Mouse (Mus musculus) CH12.LX (cell line): Measurements from ENCODE around the gene Apbb1ip. TPM values are rescaled to one million over a fixed set of nuclear protein-coding genes. Genes with fewer than 3 reads are reported as not detected.

Experiments
- DNase-seq: peaks from one replicate; pipeline ENCODE4 v3.0.0-alpha.2; 2013; ENCODE audit errors: extremely low read depth
- H3K27ac ChIP-seq: 2 replicates; pipeline ENCODE4 v1.5.1; 2012; ENCODE audit warnings: low read depth, mild to moderate bottlenecking, control low read depth, moderate library complexity; ENCODE audit not compliant: insufficient read depth
- H3K27me3 ChIP-seq: replicated peaks from 2 replicates; pipeline ENCODE3; 2012; ENCODE audit warnings: inconsistent platforms
- H3K36me3 ChIP-seq, 2 experiments: replicated peaks in 1 of 2; 2 replicates each; pipeline versions ENCODE3 to v1.6.1; 2012; ENCODE audit warnings: inconsistent platforms in 1 of 2, low read length in 1 of 2, mild to moderate bottlenecking in 1 of 2, mixed read lengths in 1 of 2, moderate library complexity in 1 of 2; ENCODE audit not compliant: control insufficient read depth in 1 of 2, insufficient read depth in 1 of 2
- H3K4me1 ChIP-seq, 2 experiments: 2 replicates each; pipeline ENCODE4 v1.6.1; 2012; ENCODE audit warnings: inconsistent platforms in 1 of 2, moderate library complexity in 1 of 2; ENCODE audit not compliant: insufficient read depth in 2 of 2, control insufficient read depth in 1 of 2
- H3K4me2 ChIP-seq: 2 replicates; pipeline ENCODE4 v1.6.1; 2012; ENCODE audit warnings: low read depth, mild to moderate bottlenecking, control low read depth; ENCODE audit not compliant: poor library complexity, insufficient read depth, severe bottlenecking
- H3K4me3 ChIP-seq, 3 experiments: fragments of 150-350 bp in 1 of 3; sonication (generic) in 1 of 3; replicated peaks in 1 of 3; 2 replicates each; pipeline versions ENCODE3 to v1.5.1; 2011 to 2012; ENCODE audit warnings: low read depth in 2 of 3, low read length in 2 of 3, mild to moderate bottlenecking in 2 of 3, moderate library complexity in 2 of 3, control low read depth in 1 of 3, improper control_type of control experiment in 1 of 3, inconsistent platforms in 1 of 3, mixed read lengths in 1 of 3; ENCODE audit not compliant: poor library complexity in 1 of 3
- H3K79me2 ChIP-seq: replicated peaks from 2 replicates; pipeline ENCODE4 v1.6.1; 2012; ENCODE audit warnings: mild to moderate bottlenecking, moderate library complexity; ENCODE audit not compliant: control insufficient read depth, poor library complexity, insufficient read depth, severe bottlenecking; ENCODE audit errors: extremely low read depth
- H3K9ac ChIP-seq: 2 replicates; pipeline ENCODE4 v1.6.1; 2012; ENCODE audit warnings: low read depth, mild to moderate bottlenecking, control low read depth, moderate library complexity; ENCODE audit not compliant: insufficient read depth
- H3K9me3 ChIP-seq: replicated peaks from 2 replicates; pipeline ENCODE3; 2012; ENCODE audit warnings: low read length, inconsistent platforms, mixed read lengths
- CHD2 ChIP-seq: IDR thresholded peaks from 2 replicates; pipeline ENCODE4 v1.6.1; 2011; ENCODE audit warnings: low read length, improper control_type of control experiment
- CTCF ChIP-seq, 2 experiments: IDR thresholded peaks in 1 of 2; conservative IDR thresholded peaks in 1 of 2; 2 replicates each; pipeline ENCODE4 v1.5.1; 2011 to 2012; ENCODE audit warnings: low read depth in 2 of 2, low read length in 2 of 2, improper control_type of control experiment in 1 of 2, inconsistent platforms in 1 of 2, mild to moderate bottlenecking in 1 of 2, moderate library complexity in 1 of 2
- E2F4 ChIP-seq: IDR thresholded peaks from 2 replicates; pipeline ENCODE4 v1.6.1; 2011; ENCODE audit warnings: low read depth, low read length, improper control_type of control experiment; ENCODE audit not compliant: insufficient replicate concordance
- ELF1 ChIP-seq: IDR thresholded peaks from 2 replicates; pipeline ENCODE4 v1.6.1; 2014; ENCODE audit warnings: low read depth, mild to moderate bottlenecking, inconsistent platforms, low read length, improper control_type of control experiment
- EP300 ChIP-seq: IDR thresholded peaks from 2 replicates; pipeline ENCODE4 v1.6.1; 2011; ENCODE audit warnings: low read length, improper control_type of control experiment
- ETS1 ChIP-seq: conservative IDR thresholded peaks from 2 replicates; pipeline ENCODE4 v1.6.1; 2012; ENCODE audit warnings: low read depth, mild to moderate bottlenecking, inconsistent platforms, low read length, improper control_type of control experiment, moderate library complexity
- HCFC1 ChIP-seq: IDR thresholded peaks from 2 replicates; pipeline ENCODE4 v1.6.1; 2012; ENCODE audit warnings: low read depth, mild to moderate bottlenecking, inconsistent platforms, low read length, improper control_type of control experiment
- IRF4 ChIP-seq: IDR thresholded peaks from 2 replicates; pipeline ENCODE4 v1.6.1; 2014; ENCODE audit warnings: low read depth, mild to moderate bottlenecking, inconsistent platforms, low read length, improper control_type of control experiment
- JUN ChIP-seq: IDR thresholded peaks from 2 replicates; pipeline ENCODE4 v1.6.1; 2011; ENCODE audit warnings: low read depth, mild to moderate bottlenecking, low read length, improper control_type of control experiment, moderate library complexity; ENCODE audit not compliant: insufficient read depth
- JUND ChIP-seq: conservative IDR thresholded peaks from 2 replicates; pipeline ENCODE4 v1.6.1; 2011; ENCODE audit warnings: low read depth, low read length, improper control_type of control experiment
- KAT2A ChIP-seq: IDR thresholded peaks from 2 replicates; pipeline ENCODE4 v1.6.1; 2012; ENCODE audit warnings: low read length, improper control_type of control experiment, inconsistent platforms; ENCODE audit not compliant: insufficient replicate concordance
- MAFK ChIP-seq: IDR thresholded peaks from 2 replicates; pipeline ENCODE4 v1.6.1; 2011; ENCODE audit warnings: low read length, improper control_type of control experiment; ENCODE audit not compliant: insufficient replicate concordance
- MAX ChIP-seq: IDR thresholded peaks from 2 replicates; pipeline ENCODE4 v1.6.1; 2011; ENCODE audit warnings: low read length, improper control_type of control experiment
- MXI1 ChIP-seq: IDR thresholded peaks from 2 replicates; pipeline ENCODE4 v1.6.1; 2011; ENCODE audit warnings: mild to moderate bottlenecking, low read depth, low read length, improper control_type of control experiment
- MYC ChIP-seq: IDR thresholded peaks from 2 replicates; pipeline ENCODE4 v1.6.1; 2011; ENCODE audit warnings: low read depth, mild to moderate bottlenecking, improper control_type of control experiment, low read length
- NELFE ChIP-seq: IDR thresholded peaks from 2 replicates; pipeline ENCODE4 v1.6.1; 2011; ENCODE audit warnings: low read depth, low read length, improper control_type of control experiment
- PAX5 ChIP-seq: IDR thresholded peaks from 2 replicates; pipeline ENCODE4 v1.6.1; 2012; ENCODE audit warnings: low read length, inconsistent platforms, mixed read lengths
- POLR2AphosphoS2 ChIP-seq: IDR thresholded peaks from 2 replicates; pipeline ENCODE4 v1.6.1; 2011; ENCODE audit warnings: low read depth, low read length, improper control_type of control experiment
- RAD21 ChIP-seq: IDR thresholded peaks from 2 replicates; pipeline ENCODE4 v1.6.1; 2011; ENCODE audit warnings: low read depth, mild to moderate bottlenecking, low read length, improper control_type of control experiment, moderate library complexity
- RCOR1 ChIP-seq: conservative IDR thresholded peaks from 2 replicates; pipeline ENCODE4 v1.6.1; 2012; ENCODE audit warnings: low read depth, mild to moderate bottlenecking, inconsistent platforms, low read length, improper control_type of control experiment
- SMC3 ChIP-seq: IDR thresholded peaks from 2 replicates; pipeline ENCODE4 v1.6.1; 2011; ENCODE audit warnings: low read depth, low read length, improper control_type of control experiment
- TBP ChIP-seq: conservative IDR thresholded peaks from 2 replicates; pipeline ENCODE4 v1.6.1; 2011; ENCODE audit warnings: low read depth, low read length, improper control_type of control experiment
- TCF12 ChIP-seq: IDR thresholded peaks from 2 replicates; pipeline ENCODE4 v1.6.1; 2014; ENCODE audit warnings: low read depth, mild to moderate bottlenecking, inconsistent platforms, low read length, improper control_type of control experiment
- UBTF ChIP-seq: IDR thresholded peaks from 2 replicates; pipeline ENCODE4 v1.6.1; 2012; ENCODE audit warnings: low read depth, mild to moderate bottlenecking, inconsistent platforms, low read length, improper control_type of control experiment, moderate library complexity
- USF1 ChIP-seq: IDR thresholded peaks from 2 replicates; pipeline ENCODE4 v1.6.1; 2014; ENCODE audit warnings: low read depth, mild to moderate bottlenecking, inconsistent platforms, low read length, improper control_type of control experiment
- USF2 ChIP-seq: conservative IDR thresholded peaks from 2 replicates; pipeline ENCODE4 v1.6.1; 2011; ENCODE audit warnings: low read depth, low read length, improper control_type of control experiment
- ZC3H11A ChIP-seq: IDR thresholded peaks from 2 replicates; pipeline ENCODE4 v1.6.1; 2012; ENCODE audit warnings: low read depth, mild to moderate bottlenecking, inconsistent platforms, low read length, improper control_type of control experiment
- ZNF384 ChIP-seq: IDR thresholded peaks from 2 replicates; pipeline ENCODE4 v1.6.1; 2012; ENCODE audit warnings: low read depth, low read length, improper control_type of control experiment, inconsistent platforms
- dilution Hi-C: fragments of 300-500 bp; cut with MboI; formaldehyde crosslinking; loops from 2 replicates; pipeline ENCODE4 v1.14.3; 2020; ENCODE audit warnings: low sequenced_read_pairs; ENCODE audit not compliant: extremely low pct_unique_long_range_greater_than_20kb, extremely low pct_ligation_motif_present
- in situ Hi-C: fragments of 300-500 bp; cut with MboI; formaldehyde crosslinking; loops from 3 replicates; pipeline ENCODE4 v1.14.3; 2019; ENCODE audit warnings: low sequenced_read_pairs, low pct_ligation_motif_present, low pct_unique_long_range_greater_than_20kb, mixed read lengths
- polyA plus RNA-seq: library from polyadenylated mRNA; unstranded; fragments of >175 nt; gene quantifications from 2 replicates; pipeline ENCODE4 v1.2.1, GENCODE M21; 2012; ENCODE audit warnings: low read depth; ENCODE audit not compliant: insufficient read length
- total RNA-seq, 2 experiments: library from RNA; depleted of rRNA; stranded (reverse); fragments of 300-350 nt in 1 of 2; fragments of >200 nt in 1 of 2; gene quantifications; 2 replicates each; pipeline ENCODE4 v1.2.3; 2012 to 2014

Gene Apbb1ip
- total and polyA plus RNA-seq, 3 experiments: 3.5 to 59.9 (median 4.0) TPM

- in situ Hi-C loops: no loop called here
- TF ChIP-seq ELF1 (no peak), MAFK (no peak), NELFE (no peak), CHD2 (no peak), TBP (no peak), E2F4 (no peak), PAX5 (no peak), ETS1 (no peak), MYC (no peak), TCF12 (no peak), UBTF (no peak), KAT2A (no peak), POLR2AphosphoS2 (no peak), ZC3H11A (no peak)
- Histone ChIP-seq H3K9me3 (peaks cover 11% of the 10 kb centered on the region), H3K27me3 (no peaks in the 10 kb centered on the region), H3K4me2 (no peak overlapping the region), H3K36me3 (no peaks in the 10 kb centered on the region), H3K4me1 (no peaks in the 10 kb centered on the region), H3K4me3 (no peak overlapping the region), H3K27ac (no peak overlapping the region), H3K79me2 (no peaks in the 10 kb centered on the region), H3K9ac (no peak overlapping the region)
- dilution Hi-C loops: no loop called here
- DNase-seq: no peak
Observed at GRCm38 (mm10) chr2:22740441-22740840, 33.5 kb upstream of the Apbb1ip start.

- Histone ChIP-seq H3K27ac (no peak overlapping the region), H3K4me3 (no peak overlapping the region), H3K4me1 (peaks cover 0 to 3% of the 10 kb centered on the region in 2 experiments; a peak in 2 of 4 replicates), H3K9me3 (peaks cover 11% of the 10 kb centered on the region), H3K36me3 (no peaks in the 10 kb centered on the region), H3K79me2 (no peaks in the 10 kb centered on the region), H3K9ac (no peak overlapping the region), H3K4me2 (no peak overlapping the region), H3K27me3 (no peaks in the 10 kb centered on the region)
- no peak for DNase-seq
- TF ChIP-seq MAX (no peak), RCOR1 (no peak), CHD2 (no peak), HCFC1 (no peak), UBTF (no peak), JUN (no peak), ETS1 (no peak), TCF12 (no peak), MAFK (no peak), E2F4 (no peak), CTCF (conservative IDR thresholded peaks at IDR 0.05 in 1 of 2, IDR thresholded peaks at IDR 0.05 in 1 of 2; ENCODE audit: low read depth in 2 of 2, low read length in 2 of 2) (peak in 1 of 2 experiments; percentile 63; a peak in 2 of 4 replicates), SMC3 (peak; percentile 59), JUND (no peak), NELFE (no peak), ZC3H11A (no peak), EP300 (no peak), KAT2A (no peak), ELF1 (no peak), POLR2AphosphoS2 (no peak), USF1 (no peak), RAD21 (peak; percentile 68), USF2 (no peak), MXI1 (no peak), ZNF384 (no peak), IRF4 (no peak)
- in situ Hi-C loops (no loop called here), dilution Hi-C loops (no loop called here)
Observed at GRCm38 (mm10) chr2:22741222-22741621, 32.7 kb upstream of the Apbb1ip start.
